Mouse (Mus musculus) bone marrow macrophage, adult 2 months (primary cell): ENCODE measurements around the gene Mfsd11.

ENCODE experiments used
- CTCF ChIP-seq: IDR thresholded peaks from 2 replicates; pipeline ENCODE4 v1.5.1; 2012; ENCODE audit warnings: low read depth, mild to moderate bottlenecking, low read length, moderate library complexity
- POLR2A ChIP-seq: IDR thresholded peaks from 2 replicates; pipeline ENCODE4 v1.6.1; 2012; ENCODE audit warnings: mild to moderate bottlenecking, low read depth, low read length, borderline replicate concordance

- TF ChIP-seq CTCF = no peak
- no peak for TF ChIP-seq POLR2A
These were observed 63.0 kb downstream of the Mfsd11 start for GRCm38 (mm10) chr11:116915241-116915640.
